Mouse (Mus musculus): ENCODE results near the gene Apc2. TPM values are rescaled to one million over a fixed set of nuclear protein-coding genes. Genes with fewer than 3 reads are reported as not detected.
"Not testable (repeated sequence)": the region's sequence is repeated elsewhere in the genome, so short reads cannot be mapped to it uniquely, and the experiment has no call there.

Gene Apc2
- polyA plus RNA-seq, 1 experiment, result not detected

GRCm38 (mm10) chr10:80342305-80342748 is 46.5 kb downstream of the Apc2 start:
- TF ChIP-seq GATA1 (IDR thresholded peaks at IDR 0.05; ENCODE audit: low read length) (no peak), TAL1 (IDR thresholded peaks at IDR 0.05; ENCODE audit: low read length) (no peak)
- H3K4me3 ChIP-seq (replicated peaks), result peak overlapping the region; percentile 69
- H3K27me3 ChIP-seq (ENCODE audit: control insufficient read depth), result peaks cover 46% of the 10 kb centered on the region
- peaks cover 17% of the 10 kb centered on the region for H3K9me3 ChIP-seq (ENCODE audit: control insufficient read depth, low read length)
- peaks cover 79% of the 10 kb centered on the region for H3K4me1 ChIP-seq (ENCODE audit: control insufficient read depth)
- peaks cover 3% of the 10 kb centered on the region for H3K36me3 ChIP-seq (ENCODE audit: control insufficient read depth)

- H3K36me3 ChIP-seq (ENCODE audit: control insufficient read depth), result peaks cover 3% of the 10 kb centered on the region; the same call in 1 of the 2 replicates
- peaks cover 17% of the 10 kb centered on the region for H3K9me3 ChIP-seq (ENCODE audit: control insufficient read depth, low read length)
- peaks cover 85% of the 10 kb centered on the region for H3K4me1 ChIP-seq (ENCODE audit: control insufficient read depth)
- TF ChIP-seq GATA1 (IDR thresholded peaks at IDR 0.05; ENCODE audit: low read length) (no peak), TAL1 (IDR thresholded peaks at IDR 0.05; ENCODE audit: low read length) (no peak)
- peak overlapping the region; percentile 69 for H3K4me3 ChIP-seq (replicated peaks)
- peaks cover 51% of the 10 kb centered on the region for H3K27me3 ChIP-seq (ENCODE audit: control insufficient read depth)
Observed at GRCm38 (mm10) chr10:80342749-80343424, 47.1 kb downstream of the Apc2 start.

- H3K9me3 ChIP-seq (ENCODE audit: control insufficient read depth, low read length), result peaks cover 17% of the 10 kb centered on the region
- TF ChIP-seq GATA1 (IDR thresholded peaks at IDR 0.05; ENCODE audit: low read length) (no peak), TAL1 (IDR thresholded peaks at IDR 0.05; ENCODE audit: low read length) (no peak)
- peaks cover 87% of the 10 kb centered on the region for H3K4me1 ChIP-seq (ENCODE audit: control insufficient read depth)
- H3K4me3 ChIP-seq (replicated peaks), result peak overlapping the region; percentile 69
- peaks cover 57% of the 10 kb centered on the region for H3K27me3 ChIP-seq (ENCODE audit: control insufficient read depth)
- H3K36me3 ChIP-seq (ENCODE audit: control insufficient read depth), result no peaks in the 10 kb centered on the region
Observed at GRCm38 (mm10) chr10:80343425-80343895, 47.7 kb downstream of the Apc2 start.

GRCm38 (mm10) chr10:80344131-80344661 is 48.4 kb downstream of the Apc2 start:
- H3K27me3 ChIP-seq (ENCODE audit: control insufficient read depth), result peaks cover 64% of the 10 kb centered on the region
- H3K36me3 ChIP-seq (ENCODE audit: control insufficient read depth), result no peaks in the 10 kb centered on the region
- H3K4me1 ChIP-seq (ENCODE audit: control insufficient read depth), result peaks cover 93% of the 10 kb centered on the region
- peaks cover 17% of the 10 kb centered on the region for H3K9me3 ChIP-seq (ENCODE audit: control insufficient read depth, low read length)
- TF ChIP-seq GATA1 (IDR thresholded peaks at IDR 0.05; ENCODE audit: low read length) (peak; percentile 56), TAL1 (IDR thresholded peaks at IDR 0.05; ENCODE audit: low read length) (peak; percentile 79)
- peak overlapping the region; percentile 69 for H3K4me3 ChIP-seq (replicated peaks)

GRCm38 (mm10) chr10:80345122-80345521 is 49.3 kb downstream of the Apc2 start:
- H3K36me3 ChIP-seq (ENCODE audit: control insufficient read depth), result no peaks in the 10 kb centered on the region
- peak; percentile 48; the same call in 2 of the 3 replicates for TF ChIP-seq TAL1 (IDR thresholded peaks at IDR 0.05; ENCODE audit: low read length)
- TF ChIP-seq GATA1 (IDR thresholded peaks at IDR 0.05; ENCODE audit: low read length), result no peak
- peaks cover 72% of the 10 kb centered on the region for H3K27me3 ChIP-seq (ENCODE audit: control insufficient read depth)
- peaks cover 88% of the 10 kb centered on the region for H3K4me1 ChIP-seq (ENCODE audit: control insufficient read depth)
- H3K4me3 ChIP-seq (replicated peaks), result peak overlapping the region; percentile 69
- peaks cover 17% of the 10 kb centered on the region for H3K9me3 ChIP-seq (ENCODE audit: control insufficient read depth, low read length)

GRCm38 (mm10) chr10:80345929-80346328 is 50.2 kb downstream of the Apc2 start:
- peaks cover 72% of the 10 kb centered on the region for H3K27me3 ChIP-seq (ENCODE audit: control insufficient read depth)
- not testable (repeated sequence) for H3K4me3 ChIP-seq (replicated peaks); H3K36me3 ChIP-seq (ENCODE audit: control insufficient read depth)
- H3K4me1 ChIP-seq (ENCODE audit: control insufficient read depth), result peaks cover 87% of the 10 kb centered on the region
- peaks cover 17% of the 10 kb centered on the region for H3K9me3 ChIP-seq (ENCODE audit: control insufficient read depth, low read length)

GRCm38 (mm10) chr10:80347514-80347967 is 51.8 kb downstream of the Apc2 start:
- TF ChIP-seq GATA1 (IDR thresholded peaks at IDR 0.05; ENCODE audit: low read length) (no peak), TAL1 (IDR thresholded peaks at IDR 0.05; ENCODE audit: low read length) (no peak)
- Histone ChIP-seq H3K36me3 (ENCODE audit: control insufficient read depth) (no peaks in the 10 kb centered on the region), H3K4me1 (ENCODE audit: control insufficient read depth) (peaks cover 71% of the 10 kb centered on the region), H3K4me3 (replicated peaks) (peak overlapping the region; percentile 69), H3K9me3 (ENCODE audit: control insufficient read depth, low read length) (peaks cover 2% of the 10 kb centered on the region; the same call in 1 of the 2 replicates), H3K27me3 (ENCODE audit: control insufficient read depth) (peaks cover 72% of the 10 kb centered on the region)

- TF ChIP-seq GATA1 (IDR thresholded peaks at IDR 0.05; ENCODE audit: low read length), result no peak
- no peak for TF ChIP-seq TAL1 (IDR thresholded peaks at IDR 0.05; ENCODE audit: low read length)
- Histone ChIP-seq H3K27me3 (ENCODE audit: control insufficient read depth) (peaks cover 72% of the 10 kb centered on the region), H3K9me3 (ENCODE audit: control insufficient read depth, low read length) (no peaks in the 10 kb centered on the region), H3K4me1 (ENCODE audit: control insufficient read depth) (peaks cover 63% of the 10 kb centered on the region), H3K4me3 (replicated peaks) (peak within 1 kb of the TSS; percentile 69), H3K36me3 (ENCODE audit: control insufficient read depth) (no peaks in the 10 kb centered on the region)
Observed at GRCm38 (mm10) chr10:80348244-80348781, 52.5 kb downstream of the Apc2 start, which contains the start of gene Adamtsl5. Gene Adamtsl5, minus strand, starts transcription at chr10:80348412.

- peaks cover 56% of the 10 kb centered on the region for H3K4me1 ChIP-seq (ENCODE audit: control insufficient read depth)
- no peak for TF ChIP-seq TAL1 (IDR thresholded peaks at IDR 0.05; ENCODE audit: low read length)
- no peak for TF ChIP-seq GATA1 (IDR thresholded peaks at IDR 0.05; ENCODE audit: low read length)
- H3K27me3 ChIP-seq (ENCODE audit: control insufficient read depth), result peaks cover 77% of the 10 kb centered on the region
- no peak overlapping the region for H3K4me3 ChIP-seq (replicated peaks)
- H3K36me3 ChIP-seq (ENCODE audit: control insufficient read depth), result no peaks in the 10 kb centered on the region
- H3K9me3 ChIP-seq (ENCODE audit: control insufficient read depth, low read length), result no peaks in the 10 kb centered on the region
Observed at GRCm38 (mm10) chr10:80348981-80349380, 53.2 kb downstream of the Apc2 start.

Data from erythroblast, embryonic 14.5 days (primary cell).